Mouse (Mus musculus) forebrain, embryonic 15.5 days (tissue): Measurements from ENCODE around the gene Elmod3. TPM values are rescaled to one million over a fixed set of nuclear protein-coding genes. Genes with fewer than 3 reads are reported as not detected.

Source experiments
- ATAC-seq: fragments of 200-750 bp; cut with Nextera tagmentation; replicated peaks from 2 replicates; pipeline ENCODE4 v1.8.0; 2017; ENCODE audit warnings: mild to moderate bottlenecking, moderate TSS enrichment, moderate library complexity
- H3K27ac ChIP-seq: fragments of 300-500 bp; sonication (generic); replicated peaks from 2 replicates; pipeline ENCODE4 v1.5.1; 2015; ENCODE audit warnings: mild to moderate bottlenecking, inconsistent platforms
- H3K27me3 ChIP-seq: fragments of 300-500 bp; sonication (generic); 2 replicates; pipeline ENCODE4 v1.6.1; 2015; ENCODE audit warnings: inconsistent platforms
- H3K36me3 ChIP-seq: fragments of 300-500 bp; sonication (generic); 2 replicates; pipeline ENCODE4 v1.6.1; 2015; ENCODE audit warnings: mild to moderate bottlenecking, inconsistent platforms
- H3K4me1 ChIP-seq: fragments of 300-500 bp; sonication (generic); 2 replicates; pipeline ENCODE4 v1.6.1; 2015; ENCODE audit warnings: inconsistent platforms
- H3K4me2 ChIP-seq: fragments of 300-500 bp; sonication (generic); replicated peaks from 2 replicates; pipeline ENCODE4 v1.6.1; 2015; ENCODE audit warnings: mild to moderate bottlenecking, inconsistent platforms
- H3K4me3 ChIP-seq: fragments of 300-500 bp; sonication (generic); 2 replicates; pipeline ENCODE4 v1.5.1; 2015; ENCODE audit warnings: mild to moderate bottlenecking, inconsistent platforms
- H3K9ac ChIP-seq: fragments of 300-500 bp; sonication (generic); replicated peaks from 2 replicates; pipeline ENCODE4 v1.6.1; 2015; ENCODE audit warnings: mild to moderate bottlenecking, inconsistent platforms
- H3K9me3 ChIP-seq: fragments of 300-500 bp; sonication (generic); 2 replicates; pipeline ENCODE4 v1.6.1; 2016; ENCODE audit warnings: inconsistent platforms
- WGBS: fragments of 180-500 bp; shearing (Covaris S2); methylation state at CpG from one replicate; pipeline ENCODE4 v1.1.7; 2015; ENCODE audit warnings: mixed read lengths; 5-methylcytosine and 5-hydroxymethylcytosine counted together
- polyA plus RNA-seq: library from polyadenylated mRNA; unstranded; fragments of >200 nt; fragmentation: Nextera tagmentation; extraction: Ambion mirVana; gene quantifications from 2 replicates; pipeline ENCODE4 v1.2.1, GENCODE M21; 2015

Gene Elmod3
- polyA plus RNA-seq, 1 experiment from 2014 or later = 15.6 TPM

- WGBS = 86% methylated on average over 7 of the region's 7 CpGs
- Histone ChIP-seq H3K36me3 (no peaks in the 10 kb centered on the region), H3K27me3 (no peaks in the 10 kb centered on the region), H3K9ac (no peak overlapping the region), H3K27ac (no peak overlapping the region), H3K9me3 (no peaks in the 10 kb centered on the region), H3K4me1 (no peaks in the 10 kb centered on the region), H3K4me3 (no peak overlapping the region), H3K4me2 (no peak overlapping the region)
- no peak for ATAC-seq
Observed at GRCm38 (mm10) chr6:72626391-72626790, 28.2 kb upstream of the Elmod3 start.

- Histone ChIP-seq H3K36me3 (no peaks in the 10 kb centered on the region), H3K4me2 (no peak overlapping the region), H3K9ac (no peak overlapping the region), H3K9me3 (no peaks in the 10 kb centered on the region), H3K4me1 (no peaks in the 10 kb centered on the region), H3K27me3 (no peaks in the 10 kb centered on the region), H3K27ac (no peak overlapping the region), H3K4me3 (no peak overlapping the region)
- ATAC-seq = no peak
- 88% methylated on average over 8 of the region's 8 CpGs for WGBS
Observed at GRCm38 (mm10) chr6:72623661-72624402, 25.6 kb upstream of the Elmod3 start.

DNA sequence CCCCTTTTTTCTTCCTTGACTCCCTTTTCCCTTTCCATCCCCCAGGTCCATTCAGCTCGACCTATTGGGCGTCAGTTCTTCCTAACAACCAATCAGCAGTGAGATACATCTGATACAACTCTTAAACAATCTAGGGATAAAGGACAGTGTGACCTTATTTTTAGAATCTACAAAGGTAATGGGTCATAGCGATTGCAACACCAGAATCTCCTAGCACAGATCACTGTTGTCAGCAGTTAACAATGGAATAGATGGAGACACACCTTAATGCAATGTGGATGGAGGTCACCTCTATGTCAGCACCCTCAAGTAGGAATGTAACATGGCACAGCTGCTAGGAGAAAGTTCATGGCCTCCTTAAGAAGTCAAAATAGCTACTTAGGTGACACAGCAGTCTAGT is 24.7 kb upstream of the Elmod3 start:
- no peak for ATAC-seq

GRCm38 (mm10) chr6:72620920-72621319 is 22.7 kb upstream of the Elmod3 start:
- 85% methylated on average over 5 of the region's 5 CpGs for WGBS
- ATAC-seq = no peak
- H3K9ac ChIP-seq = no peak overlapping the region

More for the DNA sequence above, 24.7 kb upstream of the Elmod3 start:
- 46% methylated on average over 3 of the region's 3 CpGs for WGBS
- Histone ChIP-seq H3K9ac (no peak overlapping the region), H3K27me3 (no peaks in the 10 kb centered on the region), H3K4me1 (no peaks in the 10 kb centered on the region), H3K4me3 (no peak overlapping the region), H3K4me2 (no peak overlapping the region), H3K36me3 (no peaks in the 10 kb centered on the region), H3K27ac (no peak overlapping the region), H3K9me3 (no peaks in the 10 kb centered on the region)

DNA sequence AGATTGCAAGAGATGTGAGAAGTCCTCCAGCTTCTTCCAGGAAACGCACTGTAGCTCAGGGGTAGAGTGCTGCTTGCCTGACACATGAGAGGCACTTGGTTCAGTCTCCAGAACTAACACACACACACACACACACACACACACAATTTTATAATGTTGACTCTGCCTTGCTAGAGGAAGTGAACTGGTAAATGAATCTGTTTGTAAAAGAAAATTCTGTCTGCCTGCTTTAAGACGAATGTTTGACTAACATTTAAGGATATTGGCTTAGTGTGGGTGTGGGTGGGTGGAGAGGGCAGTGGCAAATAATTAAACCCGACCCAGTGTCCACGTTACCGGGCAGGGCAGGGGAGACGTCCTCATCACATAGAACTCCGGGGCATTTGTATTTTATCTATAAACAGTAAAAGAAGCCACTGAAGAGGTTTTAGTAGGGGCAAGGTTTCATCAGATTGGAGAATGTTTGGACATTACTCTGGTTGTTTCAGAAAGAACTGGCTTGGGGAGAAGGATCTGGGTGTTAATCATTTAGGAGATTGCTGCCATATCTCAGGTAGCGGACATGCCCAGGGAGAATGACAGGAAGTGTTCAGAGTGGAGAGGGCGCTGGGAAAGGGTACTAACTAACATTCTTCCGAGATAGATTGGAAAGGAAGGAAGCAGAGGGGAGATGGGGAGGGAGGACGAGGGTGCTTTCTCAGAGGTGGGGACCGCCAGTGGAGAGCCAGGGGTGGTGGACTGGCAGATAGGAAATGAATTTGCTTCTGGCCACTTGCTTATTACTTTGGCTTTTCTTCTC is 21.7 kb upstream of the Elmod3 start:
- no peak overlapping the region for H3K4me2 ChIP-seq
- H3K9me3 ChIP-seq = no peaks in the 10 kb centered on the region
- no peak for ATAC-seq
- no peaks in the 10 kb centered on the region for H3K27me3 ChIP-seq
- 70% methylated on average over 12 of the region's 12 CpGs for WGBS
- H3K4me1 ChIP-seq = peaks cover 19% of the 10 kb centered on the region
- H3K9ac ChIP-seq = no peak overlapping the region
- no peak overlapping the region for H3K4me3 ChIP-seq
- no peaks in the 10 kb centered on the region for H3K36me3 ChIP-seq
- no peak overlapping the region for H3K27ac ChIP-seq

More at GRCm38 (mm10) chr6:72620920-72621319, 22.7 kb upstream of the Elmod3 start:
- Histone ChIP-seq H3K27me3 (no peaks in the 10 kb centered on the region), H3K4me1 (peaks cover 9% of the 10 kb centered on the region), H3K27ac (no peak overlapping the region), H3K9me3 (no peaks in the 10 kb centered on the region), H3K4me3 (no peak overlapping the region), H3K36me3 (no peaks in the 10 kb centered on the region), H3K4me2 (no peak overlapping the region)

GRCm38 (mm10) chr6:72616643-72617288 is 18.6 kb upstream of the Elmod3 start, which contains the start of gene Tgoln1:
Gene Tgoln1, minus strand, starts transcription at chr6:72617000.
- peak within 1 kb of the TSS; percentile 93 for H3K27ac ChIP-seq
- H3K9ac ChIP-seq = peak within 1 kb of the TSS; percentile 88
- H3K27me3 ChIP-seq = no peaks in the 10 kb centered on the region
- peak; percentile 98 for ATAC-seq
- peaks cover 36% of the 10 kb centered on the region for H3K4me1 ChIP-seq
- peaks cover 15% of the 10 kb centered on the region for H3K36me3 ChIP-seq
- under 1% methylated on average over 41 of the region's 41 CpGs for WGBS
- H3K4me2 ChIP-seq = peak within 1 kb of the TSS; percentile 92
- peak within 1 kb of the TSS; percentile 75 for H3K4me3 ChIP-seq
- no peaks in the 10 kb centered on the region for H3K9me3 ChIP-seq

DNA sequence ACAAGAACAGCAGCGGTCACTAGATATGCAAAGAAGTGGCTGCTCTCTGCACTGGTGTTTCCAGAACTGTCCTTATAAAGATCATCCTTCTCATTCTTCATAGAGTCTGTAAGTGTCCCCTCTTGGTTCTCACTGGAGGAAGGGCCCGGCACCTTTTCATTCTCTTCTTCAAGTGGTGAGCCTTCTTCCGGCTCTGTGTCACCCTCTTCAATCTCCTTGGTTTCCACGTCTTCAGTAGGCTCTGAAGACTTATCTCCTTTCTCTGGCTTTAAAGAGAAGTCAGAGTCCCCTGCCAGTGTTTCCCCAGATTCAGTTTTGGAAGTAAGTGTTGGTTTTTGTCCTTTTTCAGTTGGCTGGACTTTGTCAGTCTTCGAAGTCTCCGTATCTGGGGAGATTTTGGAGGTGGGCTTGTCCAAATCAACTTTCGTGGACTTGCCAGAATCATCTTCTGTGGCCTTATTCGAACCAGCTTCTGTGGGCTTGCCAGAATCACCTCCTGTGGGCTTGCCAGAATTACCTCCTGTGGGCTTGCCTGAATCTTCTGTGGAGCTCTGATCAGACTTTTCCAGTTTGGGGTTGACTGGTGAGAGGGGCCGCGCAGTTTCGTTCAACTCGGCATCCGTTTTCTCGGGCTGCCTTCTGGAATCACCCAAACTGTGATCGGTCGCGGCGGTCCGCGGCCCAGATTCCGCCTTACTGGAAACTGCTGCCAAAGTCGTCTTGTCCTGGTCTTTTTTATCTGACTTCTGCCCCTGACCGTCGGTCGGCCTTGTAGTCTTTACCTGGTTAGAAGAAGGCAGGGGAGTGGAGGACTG is 17.6 kb upstream of the Elmod3 start:
- Histone ChIP-seq H3K4me1 (peaks cover 36% of the 10 kb centered on the region), H3K27ac (no peak overlapping the region), H3K27me3 (no peaks in the 10 kb centered on the region), H3K9me3 (no peaks in the 10 kb centered on the region), H3K4me3 (peak overlapping the region; percentile 75), H3K36me3 (peaks cover 25% of the 10 kb centered on the region), H3K9ac (peak overlapping the region; percentile 69), H3K4me2 (peak overlapping the region; percentile 92)
- peak; percentile 4; the same call in 1 of the 2 replicates for ATAC-seq
- 30% methylated on average over 25 of the region's 25 CpGs for WGBS

GRCm38 (mm10) chr6:72615151-72615550 is 16.9 kb upstream of the Elmod3 start:
- H3K4me1 ChIP-seq = peaks cover 36% of the 10 kb centered on the region
- WGBS = 77% methylated on average over 2 of the region's 2 CpGs

DNA sequence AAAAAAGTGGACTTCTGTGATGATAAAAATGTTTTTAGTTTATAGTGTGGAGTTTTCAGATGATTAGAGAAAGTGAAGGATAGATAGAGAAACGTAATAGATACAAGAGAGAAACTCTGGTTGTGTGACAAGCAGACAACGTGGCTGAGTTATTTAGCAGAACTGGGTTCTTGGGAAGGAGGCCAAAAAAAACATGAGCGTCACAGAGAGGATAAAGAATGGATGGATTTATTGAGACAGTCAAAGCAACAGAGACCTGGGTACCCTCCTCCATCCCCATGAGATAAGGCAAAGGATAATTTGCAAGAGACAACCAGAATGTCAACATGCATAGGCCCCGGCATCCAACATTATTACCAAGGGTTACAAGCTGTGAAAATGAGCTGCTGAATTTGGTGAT is 12.0 kb upstream of the Elmod3 start:
- Histone ChIP-seq H3K9ac (no peak overlapping the region), H3K4me1 (peaks cover 20% of the 10 kb centered on the region), H3K27me3 (no peaks in the 10 kb centered on the region), H3K9me3 (no peaks in the 10 kb centered on the region), H3K4me2 (no peak overlapping the region), H3K4me3 (no peak overlapping the region), H3K27ac (no peak overlapping the region), H3K36me3 (peaks cover 64% of the 10 kb centered on the region)
- 87% methylated on average over 4 of the region's 4 CpGs for WGBS
- no peak for ATAC-seq

More at GRCm38 (mm10) chr6:72615151-72615550, 16.9 kb upstream of the Elmod3 start:
- Histone ChIP-seq H3K36me3 (peaks cover 31% of the 10 kb centered on the region), H3K27ac (no peak overlapping the region), H3K9me3 (no peaks in the 10 kb centered on the region), H3K4me3 (peak overlapping the region; percentile 75), H3K4me2 (peak overlapping the region; percentile 92), H3K9ac (0 out of 2 replicates have a peak overlapping the region, but pooled peaks have one; percentile 10), H3K27me3 (no peaks in the 10 kb centered on the region)
- ATAC-seq = no peak

GRCm38 (mm10) chr6:72608662-72609184 is 10.5 kb upstream of the Elmod3 start:
- H3K27ac ChIP-seq = no peak overlapping the region
- no peaks in the 10 kb centered on the region for H3K9me3 ChIP-seq
- no peak overlapping the region for H3K4me3 ChIP-seq
- ATAC-seq = no peak
- 91% methylated on average over 4 of the region's 4 CpGs for WGBS
- peaks cover 63% of the 10 kb centered on the region for H3K36me3 ChIP-seq
- no peak overlapping the region for H3K9ac ChIP-seq
- H3K4me2 ChIP-seq = no peak overlapping the region
- peaks cover 5% of the 10 kb centered on the region for H3K4me1 ChIP-seq
- H3K27me3 ChIP-seq = no peaks in the 10 kb centered on the region

DNA sequence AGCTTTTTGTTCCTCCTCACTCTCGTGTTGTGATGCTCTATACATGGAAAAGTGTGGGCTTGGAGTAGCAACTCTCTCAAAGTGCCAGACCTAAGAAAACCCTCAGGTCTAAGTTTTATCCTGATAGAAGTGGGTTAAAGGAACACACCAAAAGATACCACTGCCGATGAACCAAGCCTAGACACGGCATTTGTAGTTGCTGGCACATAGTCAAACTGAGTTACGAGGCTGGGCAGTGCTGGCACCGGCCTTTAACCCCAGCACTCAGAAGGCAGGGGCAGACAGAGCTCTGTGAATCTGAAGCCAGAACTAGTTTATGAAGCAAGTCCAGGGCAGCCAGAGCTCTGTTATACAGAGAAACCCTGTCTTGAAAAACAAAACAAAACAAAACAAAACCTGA is 9.5 kb upstream of the Elmod3 start:
- 90% methylated on average over 5 of the region's 5 CpGs for WGBS
- Histone ChIP-seq H3K4me2 (no peak overlapping the region), H3K9me3 (no peaks in the 10 kb centered on the region), H3K4me1 (no peaks in the 10 kb centered on the region), H3K27ac (no peak overlapping the region), H3K27me3 (no peaks in the 10 kb centered on the region), H3K36me3 (peaks cover 54% of the 10 kb centered on the region), H3K4me3 (no peak overlapping the region), H3K9ac (no peak overlapping the region)
- no peak for ATAC-seq
